Mouse (Mus musculus) midbrain, embryonic 14.5 days (tissue): ENCODE results near the gene Gm20696. TPM values are rescaled to one million over a fixed set of nuclear protein-coding genes. Genes with fewer than 3 reads are reported as not detected.

Experiments used
- ATAC-seq: fragments of 200-750 bp; cut with Nextera tagmentation; 2 replicates; pipeline ENCODE4 v1.8.0; 2017; ENCODE audit warnings: moderate number of reproducible peaks, moderate library complexity; ENCODE audit not compliant: low FRiP score, low TSS enrichment
- DNase-seq: peaks from one replicate; pipeline ENCODE4 v3.0.0-alpha.2; 2015
- H3K27ac ChIP-seq: fragments of 300-500 bp; sonication (generic); replicated peaks from 2 replicates; pipeline ENCODE4 v1.5.1; 2014; ENCODE audit warnings: mild to moderate bottlenecking, low read depth, low read length, moderate library complexity
- H3K27me3 ChIP-seq: fragments of 300-500 bp; sonication (generic); 2 replicates; pipeline ENCODE4 v1.6.1; 2014; ENCODE audit warnings: low read length, control low read depth, mixed read lengths; ENCODE audit not compliant: control insufficient read depth, insufficient read depth
- H3K36me3 ChIP-seq: fragments of 300-500 bp; sonication (generic); 2 replicates; pipeline ENCODE4 v1.6.1; 2014; ENCODE audit warnings: low read length, control low read depth; ENCODE audit not compliant: control insufficient read depth, insufficient read depth
- H3K4me1 ChIP-seq: fragments of 300-500 bp; sonication (generic); 2 replicates; pipeline ENCODE4 v1.6.1; 2014; ENCODE audit warnings: mild to moderate bottlenecking, antibody characterized with exemption, low read length, control low read depth; ENCODE audit not compliant: control insufficient read depth, insufficient read depth
- H3K4me2 ChIP-seq: fragments of 300-500 bp; sonication (generic); 2 replicates; pipeline ENCODE4 v1.6.1; 2014; ENCODE audit warnings: mild to moderate bottlenecking, low read length, moderate library complexity
- H3K4me3 ChIP-seq: fragments of 300-500 bp; sonication (generic); replicated peaks from 2 replicates; pipeline ENCODE4 v1.5.1; 2014; ENCODE audit warnings: low read depth, low read length
- H3K9ac ChIP-seq: fragments of 300-500 bp; sonication (generic); replicated peaks from 2 replicates; pipeline ENCODE4 v1.6.1; 2014; ENCODE audit warnings: mild to moderate bottlenecking, low read length, moderate library complexity
- H3K9me3 ChIP-seq: fragments of 300-500 bp; sonication (generic); 2 replicates; pipeline ENCODE4 v1.6.1; 2016; ENCODE audit warnings: low read length, control low read depth, mixed read lengths; ENCODE audit not compliant: control insufficient read depth
- WGBS: fragments of 180-500 bp; shearing (Covaris S2); extraction: QIAGEN DNeasy Blood & Tissue Kit; methylation state at CpG from one replicate; pipeline ENCODE4 v1.1.7; 2014; 5-methylcytosine and 5-hydroxymethylcytosine counted together
- polyA plus RNA-seq: library from polyadenylated mRNA; unstranded; fragments of >200 nt; fragmentation: Nextera tagmentation; extraction: Ambion mirVana; gene quantifications from 2 replicates; pipeline ENCODE4 v1.2.1, GENCODE M21; 2014

Gene Gm20696
- polyA plus RNA-seq, 1 experiment from 2014 or later: 4.0 TPM

DNA sequence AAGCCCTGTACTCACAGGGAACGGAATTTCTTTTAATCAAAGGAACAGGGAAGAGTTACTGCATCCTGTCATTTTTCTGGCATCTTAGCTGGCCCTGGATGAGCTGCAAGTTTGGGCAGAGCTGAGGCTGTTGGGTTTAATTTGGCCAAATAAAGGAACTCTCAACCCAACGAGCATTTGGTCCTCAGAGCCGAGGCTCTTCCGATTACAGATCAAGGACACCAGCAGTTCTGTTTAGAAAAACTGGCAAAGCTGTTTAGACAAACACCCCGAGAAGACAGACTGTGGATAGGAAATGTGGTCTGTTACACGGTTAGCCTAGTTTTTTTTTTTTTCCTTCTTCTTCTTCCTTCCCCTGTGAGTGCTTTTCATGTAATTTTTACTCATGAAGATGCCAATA lies 302.1 kb downstream of the Gm20696 start:
- H3K4me1 ChIP-seq: no peaks in the 10 kb centered on the region
- no peaks in the 10 kb centered on the region for H3K9me3 ChIP-seq
- no peak overlapping the region for H3K4me2 ChIP-seq
- H3K27ac ChIP-seq: no peak overlapping the region
- no peaks in the 10 kb centered on the region for H3K27me3 ChIP-seq
- DNase-seq (no peak), ATAC-seq (no peak)
- 87% methylated on average over 6 of the region's 6 CpGs for WGBS
- no peaks in the 10 kb centered on the region for H3K36me3 ChIP-seq
- H3K4me3 ChIP-seq: no peak overlapping the region
- H3K9ac ChIP-seq: no peak overlapping the region

DNA sequence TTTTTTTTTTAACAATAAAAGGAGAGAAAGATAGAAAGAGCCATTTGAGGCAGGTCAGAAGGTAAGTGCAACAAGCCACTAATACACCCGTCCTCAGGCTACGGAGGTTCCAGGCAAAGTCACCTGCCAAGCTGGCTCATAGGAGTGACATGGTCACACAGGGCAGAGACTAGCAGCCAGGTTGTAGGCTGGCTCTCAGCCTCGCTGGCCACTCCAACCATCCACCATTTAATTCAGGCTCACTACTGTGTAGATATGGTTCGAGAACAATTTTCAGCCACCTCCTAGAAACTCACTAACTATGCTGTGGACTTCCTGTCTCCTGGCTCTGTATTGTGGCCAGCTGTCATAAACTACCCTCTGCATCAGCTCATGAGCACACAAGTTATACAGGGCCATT lies 306.0 kb downstream of the Gm20696 start:
- H3K4me3 ChIP-seq: no peak overlapping the region
- H3K36me3 ChIP-seq: no peaks in the 10 kb centered on the region
- H3K27me3 ChIP-seq: no peaks in the 10 kb centered on the region
- WGBS: 92% methylated on average over 4 of the region's 4 CpGs
- no peak overlapping the region for H3K4me2 ChIP-seq
- H3K4me1 ChIP-seq: no peaks in the 10 kb centered on the region
- H3K27ac ChIP-seq: no peak overlapping the region
- no peak for ATAC-seq
- DNase-seq: no peak
- no peak overlapping the region for H3K9ac ChIP-seq
- no peaks in the 10 kb centered on the region for H3K9me3 ChIP-seq

DNA sequence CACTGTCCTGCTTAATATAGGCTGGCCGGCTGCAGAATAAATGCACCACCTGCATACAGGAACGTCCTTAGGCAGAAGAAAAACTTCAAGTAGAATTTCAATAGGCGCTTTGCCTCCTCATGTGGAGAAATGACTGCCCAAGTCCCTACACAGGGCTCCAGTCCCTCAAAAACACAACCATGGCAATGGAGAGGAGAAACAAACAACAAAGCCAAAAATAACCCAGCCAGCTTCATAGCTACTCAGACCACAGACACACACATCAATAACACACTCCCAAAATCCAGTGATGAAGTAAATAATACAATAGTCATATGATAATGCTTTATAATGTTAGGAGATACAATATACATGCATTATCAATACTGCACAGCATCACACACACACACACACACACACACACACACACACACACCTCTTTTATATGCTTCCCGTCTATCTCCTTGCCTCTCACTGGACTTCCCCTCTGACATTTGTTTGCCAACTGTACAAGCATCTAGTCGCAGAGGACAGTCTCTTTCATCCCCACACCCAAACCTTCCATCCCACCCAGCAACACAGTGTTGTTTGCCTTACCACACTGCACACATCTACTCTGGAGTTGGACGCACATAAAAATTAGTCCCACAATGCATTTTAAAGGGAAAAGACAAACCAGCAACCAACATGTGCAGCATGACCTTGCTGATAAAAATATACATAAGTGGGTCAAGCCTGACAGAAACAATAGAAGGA lies 306.7 kb downstream of the Gm20696 start:
- H3K27me3 ChIP-seq: no peaks in the 10 kb centered on the region
- DNase-seq: no peak
- H3K4me2 ChIP-seq: no peak overlapping the region
- no peak overlapping the region for H3K27ac ChIP-seq
- ATAC-seq: no peak
- H3K9ac ChIP-seq: no peak overlapping the region
- WGBS: 88% methylated on average over 6 of the region's 6 CpGs
- H3K4me3 ChIP-seq: no peak overlapping the region
- no peaks in the 10 kb centered on the region for H3K4me1 ChIP-seq
- no peaks in the 10 kb centered on the region for H3K9me3 ChIP-seq
- H3K36me3 ChIP-seq: no peaks in the 10 kb centered on the region

DNA sequence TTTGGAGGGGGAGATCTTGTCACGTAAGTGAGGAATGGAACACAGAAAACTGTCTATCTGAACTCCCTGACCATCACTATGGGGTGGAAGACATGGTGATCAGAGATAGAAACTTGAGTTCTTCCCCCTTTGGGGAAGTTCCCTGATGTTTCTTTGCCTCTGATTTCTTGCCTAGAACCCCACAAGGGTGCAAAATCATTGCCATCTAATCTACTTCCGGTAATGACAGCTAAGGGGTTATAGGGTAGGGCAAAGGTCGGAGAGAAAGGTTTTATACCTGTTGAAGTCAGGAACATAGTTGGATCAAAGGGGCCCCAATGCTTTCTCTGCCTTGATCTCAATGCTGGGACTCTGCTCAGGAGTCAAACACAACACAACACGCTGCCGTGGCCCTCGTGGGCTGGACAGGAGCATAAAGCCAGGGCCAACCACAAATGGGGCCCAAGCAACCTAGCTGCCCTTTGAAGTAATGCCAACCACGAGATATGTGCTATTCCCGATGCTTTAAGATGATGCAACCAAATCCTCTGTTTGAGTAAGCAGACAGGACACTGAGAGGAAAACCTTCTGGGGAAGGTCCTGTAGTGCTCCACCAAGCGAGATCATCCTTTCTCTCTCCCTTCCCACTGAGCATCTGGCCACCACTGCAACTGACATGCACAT lies 307.4 kb downstream of the Gm20696 start:
- Histone ChIP-seq H3K27me3 (no peaks in the 10 kb centered on the region), H3K9me3 (no peaks in the 10 kb centered on the region), H3K27ac (no peak overlapping the region), H3K9ac (no peak overlapping the region), H3K4me2 (no peak overlapping the region), H3K36me3 (no peaks in the 10 kb centered on the region), H3K4me1 (no peaks in the 10 kb centered on the region), H3K4me3 (no peak overlapping the region)
- ATAC-seq (no peak), DNase-seq (no peak)
- 92% methylated on average over 9 of the region's 9 CpGs for WGBS

DNA sequence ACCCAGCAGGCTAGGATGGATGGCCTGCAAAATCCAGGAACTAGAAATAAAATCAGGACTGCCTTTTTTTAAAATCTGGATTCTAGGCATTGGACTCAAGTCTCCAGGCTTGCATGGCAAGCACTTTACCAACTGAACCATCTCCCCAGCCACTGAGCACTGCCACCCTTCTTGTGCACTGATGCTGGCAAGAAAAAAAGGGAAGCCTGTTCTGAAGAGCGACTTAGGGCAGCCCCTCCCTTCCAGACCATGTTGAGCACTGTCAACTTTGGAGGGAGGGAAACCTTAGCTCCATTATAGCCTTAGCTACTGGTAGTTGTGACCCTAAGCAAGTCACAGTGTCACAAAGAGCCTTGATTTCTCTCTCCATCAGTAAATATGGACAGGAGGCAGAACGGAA lies 308.7 kb downstream of the Gm20696 start:
- no peaks in the 10 kb centered on the region for H3K9me3 ChIP-seq
- no peak for ATAC-seq
- H3K4me3 ChIP-seq: no peak overlapping the region
- DNase-seq: no peak
- no peaks in the 10 kb centered on the region for H3K27me3 ChIP-seq
- H3K4me1 ChIP-seq: no peaks in the 10 kb centered on the region
- H3K27ac ChIP-seq: no peak overlapping the region
- H3K36me3 ChIP-seq: no peaks in the 10 kb centered on the region
- H3K4me2 ChIP-seq: no peak overlapping the region
- 90% methylated on average over 2 of the region's 2 CpGs for WGBS
- no peak overlapping the region for H3K9ac ChIP-seq

DNA sequence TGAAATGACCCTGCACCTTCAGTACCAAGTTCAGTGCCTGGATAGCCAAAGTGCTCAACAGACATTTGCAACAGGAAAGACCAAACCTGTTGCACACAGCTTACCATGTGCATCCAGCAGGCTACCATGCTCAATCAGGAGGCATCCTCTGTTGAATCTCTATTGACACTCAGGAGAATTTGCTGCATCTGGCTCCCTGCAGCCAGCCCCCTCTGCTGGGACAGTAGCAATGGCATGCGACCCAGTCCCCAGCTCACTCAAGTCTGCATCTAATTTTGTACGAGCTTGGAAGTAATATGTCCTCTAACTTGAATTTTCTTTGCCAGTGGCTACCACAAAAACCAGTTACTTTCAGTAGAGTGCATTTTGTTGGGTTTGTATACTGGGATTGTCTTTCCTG lies 312.3 kb downstream of the Gm20696 start:
- no peak for DNase-seq
- H3K36me3 ChIP-seq: no peaks in the 10 kb centered on the region
- no peak for ATAC-seq
- H3K27me3 ChIP-seq: no peaks in the 10 kb centered on the region
- no peaks in the 10 kb centered on the region for H3K4me1 ChIP-seq
- no peaks in the 10 kb centered on the region for H3K9me3 ChIP-seq
- H3K4me3 ChIP-seq: no peak overlapping the region
- H3K27ac ChIP-seq: no peak overlapping the region
- WGBS: 68% methylated on average over 2 of the region's 2 CpGs
- H3K4me2 ChIP-seq: no peak overlapping the region
- no peak overlapping the region for H3K9ac ChIP-seq

DNA sequence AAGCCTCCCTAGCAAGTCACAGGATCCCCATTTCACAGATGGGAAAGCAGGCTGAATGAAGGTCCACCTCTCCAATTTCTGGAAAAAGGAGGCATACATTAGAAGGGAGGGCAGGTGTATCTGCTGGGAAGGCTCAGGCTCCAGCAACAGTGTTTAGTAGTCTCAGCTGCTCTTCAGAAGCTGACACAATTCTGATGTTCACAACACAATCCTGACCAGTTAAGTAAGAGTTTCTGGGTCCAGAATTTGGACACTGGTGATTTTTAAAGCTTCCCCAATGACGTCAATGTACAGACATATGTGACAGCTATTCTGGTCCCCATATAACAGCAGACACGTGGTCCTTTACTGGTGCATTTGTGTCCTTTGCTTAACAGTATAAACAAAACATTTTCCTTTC lies 313.2 kb downstream of the Gm20696 start:
- no peak overlapping the region for H3K4me2 ChIP-seq
- H3K9ac ChIP-seq: no peak overlapping the region
- H3K36me3 ChIP-seq: no peaks in the 10 kb centered on the region
- WGBS: 96% methylated on average over 2 of the region's 2 CpGs
- H3K9me3 ChIP-seq: no peaks in the 10 kb centered on the region
- ATAC-seq (no peak), DNase-seq (no peak)
- no peak overlapping the region for H3K27ac ChIP-seq
- no peaks in the 10 kb centered on the region for H3K27me3 ChIP-seq
- H3K4me1 ChIP-seq: no peaks in the 10 kb centered on the region
- no peak overlapping the region for H3K4me3 ChIP-seq

DNA sequence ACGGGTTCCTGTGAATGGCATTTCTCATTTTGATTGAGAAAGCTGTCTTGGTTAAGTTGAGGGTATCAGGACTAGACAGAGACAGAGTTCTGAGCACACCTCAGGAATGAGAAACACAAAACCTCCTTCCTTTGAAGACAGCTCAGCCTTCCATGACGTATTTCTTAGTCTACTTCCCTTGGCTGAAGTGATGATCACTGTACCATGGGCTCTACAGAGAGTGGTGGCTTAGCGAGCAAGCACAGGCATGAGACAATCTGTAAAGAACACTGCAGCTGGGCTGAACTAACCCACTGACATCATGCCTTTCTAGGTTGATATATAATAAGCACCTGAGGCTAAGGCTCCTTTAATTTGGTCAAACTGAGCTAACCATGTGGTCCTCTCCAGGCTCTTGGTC lies 316.0 kb downstream of the Gm20696 start:
- Histone ChIP-seq H3K27me3 (no peaks in the 10 kb centered on the region), H3K4me2 (no peak overlapping the region), H3K9ac (no peak overlapping the region), H3K27ac (no peak overlapping the region), H3K36me3 (no peaks in the 10 kb centered on the region), H3K9me3 (no peaks in the 10 kb centered on the region), H3K4me3 (no peak overlapping the region), H3K4me1 (no peaks in the 10 kb centered on the region)
- ATAC-seq (no peak), DNase-seq (no peak)
- WGBS: 80% methylated on average over 3 of the region's 3 CpGs

DNA sequence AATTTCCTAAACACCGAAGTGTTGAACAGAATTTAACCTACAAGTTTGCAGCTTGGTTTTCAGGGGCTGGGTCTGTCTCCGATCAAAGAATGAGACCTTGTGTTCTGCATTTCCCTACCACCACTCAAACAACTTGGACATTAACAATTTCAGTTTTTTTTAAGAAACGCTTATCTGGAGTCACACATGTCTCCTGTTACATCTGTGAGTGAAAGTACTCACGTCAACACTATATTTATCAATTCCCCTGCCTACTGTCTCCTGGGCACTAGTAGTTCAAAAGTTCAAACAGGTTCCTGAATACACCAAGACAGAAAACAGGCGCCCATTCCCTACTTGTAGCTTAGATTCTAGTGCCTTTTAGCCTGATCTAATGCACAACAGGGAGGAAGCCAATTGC lies 316.4 kb downstream of the Gm20696 start:
- DNase-seq (no peak), ATAC-seq (no peak)
- no peak overlapping the region for H3K4me2 ChIP-seq
- H3K9me3 ChIP-seq: no peaks in the 10 kb centered on the region
- H3K4me3 ChIP-seq: no peak overlapping the region
- no peaks in the 10 kb centered on the region for H3K27me3 ChIP-seq
- 92% methylated on average over 5 of the region's 5 CpGs for WGBS
- no peaks in the 10 kb centered on the region for H3K36me3 ChIP-seq
- H3K27ac ChIP-seq: no peak overlapping the region
- H3K9ac ChIP-seq: no peak overlapping the region
- H3K4me1 ChIP-seq: no peaks in the 10 kb centered on the region
